Mouse (Mus musculus) bone marrow, adult 2 months (tissue): Measurements from ENCODE around the gene Tmem45a2. TPM values are rescaled to one million over a fixed set of nuclear protein-coding genes. Genes with fewer than 3 reads are reported as not detected.
"Not testable (repeated sequence)": the region's sequence is repeated elsewhere in the genome, so short reads cannot be mapped to it uniquely, and the experiment has no call there.

Experiments used
- H3K27ac ChIP-seq: fragments of 200-500 bp; 2 replicates; pipeline ENCODE4 v1.5.1; 2012; ENCODE audit warnings: low read depth, mild to moderate bottlenecking, control low read depth, inconsistent platforms, low read length; ENCODE audit not compliant: control insufficient read depth, poor library complexity, insufficient read depth
- H3K4me1 ChIP-seq: fragments of 200-500 bp; 2 replicates; pipeline ENCODE4 v1.6.1; 2011; ENCODE audit warnings: low read length; ENCODE audit not compliant: control insufficient read depth, insufficient read depth
- H3K4me3 ChIP-seq: fragments of 200-500 bp; replicated peaks from 2 replicates; pipeline ENCODE3; 2011; ENCODE audit warnings: mild to moderate bottlenecking, low read depth, low read length, control low read depth; ENCODE audit not compliant: control insufficient read depth
- CTCF ChIP-seq: fragments of 200-500 bp; IDR thresholded peaks from 2 replicates; pipeline ENCODE4 v1.5.1; 2011; ENCODE audit warnings: low read length, control low read depth; ENCODE audit not compliant: control insufficient read depth, insufficient read depth
- POLR2A ChIP-seq: fragments of 200-500 bp; IDR thresholded peaks from 2 replicates; pipeline ENCODE4 v1.6.1; 2011; ENCODE audit warnings: low read depth, mild to moderate bottlenecking, control low read depth, low read length, borderline replicate concordance; ENCODE audit not compliant: control insufficient read depth
- WGBS: fragments of 180-500 bp; shearing (Covaris S2); methylation state at CpG from one replicate; pipeline ENCODE4 v1.1.7; 2018; 5-methylcytosine and 5-hydroxymethylcytosine counted together
- polyA plus RNA-seq: library from polyadenylated mRNA; stranded (reverse); fragments of >200 nt; gene quantifications from 2 replicates; pipeline ENCODE4 v1.2.4, GENCODE M21; 2011; ENCODE audit warnings: low replicate concordance; ENCODE audit not compliant: missing spikeins, insufficient read depth, insufficient read length

Tmem45a2 gene
- polyA plus RNA-seq, 1 experiment: 1.0 TPM

DNA sequence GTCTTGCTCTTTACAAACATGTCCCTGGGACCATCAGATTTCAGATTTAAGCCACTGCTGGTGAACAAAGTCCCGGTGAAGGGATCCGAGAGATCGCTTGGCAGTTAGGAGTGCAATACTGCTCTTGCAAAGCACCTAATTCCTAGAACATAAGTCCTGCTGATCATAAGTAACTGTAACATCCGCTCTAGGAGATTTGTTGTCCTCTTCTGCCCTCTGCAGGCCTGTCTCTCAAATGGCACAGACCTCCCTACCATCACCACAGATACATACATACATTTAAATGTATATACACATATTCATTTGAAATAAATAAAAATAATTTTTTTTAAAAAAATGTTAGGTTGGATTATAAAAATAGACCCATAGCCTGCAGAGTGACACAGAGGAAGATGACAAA lies 21.3 kb upstream of the Tmem45a2 start:
- WGBS: 52% methylated on average over 4 of the region's 4 CpGs
- Histone ChIP-seq H3K4me3 (no peak overlapping the region), H3K4me1 (no peaks in the 10 kb centered on the region), H3K27ac (no peak overlapping the region)
- TF ChIP-seq CTCF (peak; percentile 41; the same call in 1 of the 2 replicates), POLR2A (no peak)

- H3K4me1 ChIP-seq: no peaks in the 10 kb centered on the region
- no peak for TF ChIP-seq POLR2A
- no peak for TF ChIP-seq CTCF
- H3K27ac ChIP-seq: no peak overlapping the region
- no peak overlapping the region for H3K4me3 ChIP-seq
- WGBS: 77% methylated on average over 4 of the region's 4 CpGs
Observed at GRCm38 (mm10) chr16:57079577-57079976, 8.4 kb upstream of the Tmem45a2 start.

GRCm38 (mm10) chr16:57075986-57076385 lies 4.8 kb upstream of the Tmem45a2 start:
- TF ChIP-seq CTCF: no peak
- no peak for TF ChIP-seq POLR2A
- H3K4me3 ChIP-seq: no peak overlapping the region
- 73% methylated on average over 7 of the region's 7 CpGs for WGBS
- H3K27ac ChIP-seq: no peak overlapping the region
- H3K4me1 ChIP-seq: no peaks in the 10 kb centered on the region

DNA sequence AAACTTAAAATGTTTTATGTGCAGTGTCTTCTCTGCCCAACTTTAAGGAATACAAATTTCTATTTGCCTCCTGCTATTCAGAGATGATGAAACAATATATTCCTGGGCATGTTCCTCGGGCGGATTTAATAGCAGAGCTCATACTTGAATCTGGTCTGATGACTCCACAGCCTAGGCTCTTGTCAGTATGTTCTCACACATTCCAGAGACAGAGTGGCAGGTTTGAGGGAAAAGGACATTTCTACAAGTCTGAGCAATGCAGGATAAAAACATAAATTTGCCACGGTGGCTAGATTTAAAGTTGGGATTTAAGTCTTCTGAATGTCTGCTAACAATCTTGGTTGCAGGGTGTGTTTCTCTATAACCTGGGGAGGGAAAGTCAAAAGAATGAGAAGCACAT lies 9.1 kb downstream of the Tmem45a2 start:
- 82% methylated on average over 3 of the region's 3 CpGs for WGBS
- TF ChIP-seq POLR2A (no peak), CTCF (no peak)
- no peaks in the 10 kb centered on the region for H3K4me1 ChIP-seq
- H3K4me3 ChIP-seq: no peak overlapping the region
- H3K27ac ChIP-seq: no peak overlapping the region

DNA sequence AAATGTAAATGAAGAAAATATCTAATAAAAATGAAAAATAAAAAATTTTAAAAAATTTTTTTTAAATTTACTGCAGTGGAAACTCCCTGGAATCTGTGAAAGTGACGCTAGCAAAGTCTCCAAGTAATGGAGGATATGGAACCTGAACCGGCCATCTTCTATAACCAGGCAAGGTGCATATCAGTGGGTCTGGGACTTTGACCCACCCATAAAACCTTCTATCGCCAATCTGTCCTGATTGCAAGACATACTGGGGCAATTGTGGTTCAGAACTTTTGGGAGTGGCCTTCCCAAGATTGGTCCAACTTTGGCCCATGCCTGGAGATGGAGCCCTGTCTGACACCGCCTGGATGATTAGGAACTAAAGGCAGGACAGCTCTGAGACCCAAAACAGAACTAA lies 14.2 kb downstream of the Tmem45a2 start:
- Histone ChIP-seq H3K4me3 (no peak overlapping the region), H3K4me1 (no peaks in the 10 kb centered on the region), H3K27ac (no peak overlapping the region)
- 81% methylated on average over 4 of the region's 4 CpGs for WGBS
- TF ChIP-seq CTCF (no peak), POLR2A (no peak)

GRCm38 (mm10) chr16:57049974-57050373 lies 21.2 kb downstream of the Tmem45a2 start:
- TF ChIP-seq CTCF (no peak), POLR2A (no peak)
- Histone ChIP-seq H3K4me3 (no peak overlapping the region), H3K27ac (no peak overlapping the region), H3K4me1 (no peaks in the 10 kb centered on the region)
- WGBS: 80% methylated on average over 3 of the region's 3 CpGs

GRCm38 (mm10) chr16:57038600-57038999 lies 32.6 kb downstream of the Tmem45a2 start:
- Histone ChIP-seq H3K27ac (no peak overlapping the region), H3K4me1 (no peaks in the 10 kb centered on the region), H3K4me3 (no peak overlapping the region)
- WGBS: 74% methylated on average over 5 of the region's 5 CpGs
- no peak for TF ChIP-seq POLR2A
- TF ChIP-seq CTCF: no peak

DNA sequence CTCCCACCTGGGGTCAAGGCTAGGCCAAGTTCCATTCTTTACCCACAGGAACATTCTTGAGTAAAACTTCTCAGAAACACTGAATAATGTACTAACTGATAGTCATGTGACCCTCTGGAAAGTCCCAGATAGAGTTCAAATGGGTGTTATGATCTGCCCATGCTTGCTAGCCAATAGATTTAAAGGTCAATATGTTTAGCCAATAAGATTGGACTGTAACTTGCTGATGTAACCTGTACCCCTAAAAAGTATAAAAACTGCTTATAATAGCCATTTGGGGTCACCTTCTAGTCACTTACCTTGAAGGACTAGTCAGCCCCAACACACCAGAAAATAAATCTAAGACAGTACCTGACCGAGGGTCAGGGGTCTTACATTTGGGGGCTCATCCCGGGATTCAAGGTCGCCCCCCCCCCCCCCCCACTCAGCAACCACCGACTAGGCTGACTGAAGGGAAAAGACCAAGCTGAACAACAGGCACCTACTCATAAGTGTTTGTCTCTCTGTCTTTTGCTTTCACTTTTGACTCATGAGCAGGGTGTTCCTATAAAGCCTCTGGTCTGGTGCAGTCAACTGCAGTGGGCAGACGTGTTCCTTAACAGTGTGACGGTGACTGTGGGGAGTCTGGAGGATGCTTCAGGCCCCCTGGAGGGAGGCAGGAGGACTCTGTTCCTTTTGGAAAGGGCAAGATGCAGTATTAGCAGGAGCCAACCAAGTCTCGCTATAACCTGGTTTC lies 40.9 kb downstream of the Tmem45a2 start:
- WGBS: 54% methylated on average over 7 of the region's 7 CpGs
- Histone ChIP-seq H3K4me1 (no peaks in the 10 kb centered on the region), H3K4me3 (no peak overlapping the region), H3K27ac (no peak overlapping the region)
- no peak for TF ChIP-seq CTCF
- no peak for TF ChIP-seq POLR2A

- H3K4me1 ChIP-seq, H3K27ac ChIP-seq, H3K4me3 ChIP-seq: not testable (repeated sequence)
- WGBS: 75% methylated on average over 9 of the region's 9 CpGs
Observed at GRCm38 (mm10) chr16:56998283-56998682, 72.9 kb downstream of the Tmem45a2 start.

Other genes starting within 250 kb of the Tmem45a2 start
- gene Tmem45a, start 185.2 kb downstream of the Tmem45a2 start, polyA plus RNA-seq: 5.3 and 8.8 TPM in 2 replicates
- not detected in 2 replicates for gene Lnp1, start 143.3 kb downstream of the Tmem45a2 start, polyA plus RNA-seq
- 6.7 and 13.2 TPM in 2 replicates for gene Tomm70a, start 50.3 kb upstream of the Tmem45a2 start, polyA plus RNA-seq
- 9.5 and 35.4 TPM in 2 replicates for gene Nit2, start 96.0 kb upstream of the Tmem45a2 start, polyA plus RNA-seq
- gene Tbc1d23, start 160.1 kb upstream of the Tmem45a2 start, polyA plus RNA-seq: 5.4 and 21.4 TPM in 2 replicates
- gene Tmem30c, start 221.5 kb upstream of the Tmem45a2 start, polyA plus RNA-seq: 0.27 and 1.4 TPM in 2 replicates